Mouse (Mus musculus) MEL (cell line): ENCODE data around the gene Ebi3. TPM values are rescaled to one million over a fixed set of nuclear protein-coding genes. Genes with fewer than 3 reads are reported as not detected.

Experiments used
- DNase-seq: peaks from one replicate; pipeline ENCODE4 v3.0.0; 2011; ENCODE audit warnings: low read depth, low spot score
- H3K27ac ChIP-seq: 2 replicates; pipeline ENCODE4 v1.5.1; 2012; ENCODE audit warnings: low read depth, mild to moderate bottlenecking, control low read depth, low read length, moderate library complexity; ENCODE audit not compliant: control insufficient read depth
- H3K27me3 ChIP-seq, 2 experiments: fragments of 150-350 bp in 1 of 2; sonication (generic) in 1 of 2; 2 replicates each; pipeline ENCODE4 v1.6.1; 2012; ENCODE audit warnings: low read length in 2 of 2, mild to moderate bottlenecking in 2 of 2, improper control_type of control experiment in 1 of 2, moderate library complexity in 1 of 2; ENCODE audit not compliant: insufficient read depth in 2 of 2, control insufficient read depth in 1 of 2
- H3K36me3 ChIP-seq, 2 experiments: 2 replicates each; pipeline ENCODE4 v1.6.1; 2012 to 2014; ENCODE audit warnings: low read length in 2 of 2, improper control_type of control experiment in 1 of 2, inconsistent platforms in 1 of 2, mild to moderate bottlenecking in 1 of 2; ENCODE audit not compliant: insufficient read depth in 2 of 2, control insufficient read depth in 1 of 2
- H3K4me1 ChIP-seq, 2 experiments: fragments of 150-350 bp in 1 of 2; sonication (generic) in 1 of 2; 2 replicates each; pipeline ENCODE4 v1.6.1; 2012; ENCODE audit warnings: low read length in 2 of 2, improper control_type of control experiment in 1 of 2, mild to moderate bottlenecking in 1 of 2; ENCODE audit not compliant: insufficient read depth in 2 of 2, control insufficient read depth in 1 of 2
- H3K4me3 ChIP-seq, 2 experiments: fragments of 150-350 bp in 1 of 2; sonication (generic) in 1 of 2; 2 replicates each; pipeline ENCODE4 v1.5.1; 2012; ENCODE audit warnings: low read depth in 2 of 2, low read length in 2 of 2, mild to moderate bottlenecking in 2 of 2, moderate library complexity in 2 of 2, control low read depth in 1 of 2, improper control_type of control experiment in 1 of 2; ENCODE audit not compliant: control insufficient read depth in 1 of 2, insufficient read depth in 1 of 2
- H3K79me2 ChIP-seq: 2 replicates; pipeline ENCODE4 v1.6.1; 2012; ENCODE audit warnings: mild to moderate bottlenecking, low read length, moderate library complexity; ENCODE audit not compliant: control insufficient read depth, poor library complexity, insufficient read depth
- H3K9ac ChIP-seq: 2 replicates; pipeline ENCODE4 v1.6.1; 2012; ENCODE audit warnings: low read depth, mild to moderate bottlenecking, control low read depth, low read length, moderate library complexity; ENCODE audit not compliant: control insufficient read depth, poor library complexity, severe bottlenecking
- H3K9me3 ChIP-seq: fragments of 150-350 bp; sonication (generic); replicated peaks from 2 replicates; pipeline ENCODE4 v1.6.1; 2012; ENCODE audit warnings: mild to moderate bottlenecking, low read length, improper control_type of control experiment, moderate library complexity; ENCODE audit not compliant: insufficient read depth
- BHLHE40 ChIP-seq: IDR thresholded peaks from 2 replicates; pipeline ENCODE4 v1.6.1; 2012; ENCODE audit warnings: low read depth, mild to moderate bottlenecking, inconsistent platforms, low read length, improper control_type of control experiment, borderline replicate concordance
- CHD1 ChIP-seq: IDR thresholded peaks from 2 replicates; pipeline ENCODE4 v1.6.1; 2012; ENCODE audit warnings: low read depth, mild to moderate bottlenecking, inconsistent platforms, low read length, improper control_type of control experiment
- CHD2 ChIP-seq: IDR thresholded peaks from 2 replicates; pipeline ENCODE4 v1.6.1; 2011; ENCODE audit warnings: low read length, improper control_type of control experiment
- EP300 ChIP-seq, 2 experiments: IDR thresholded peaks; 2 replicates each; pipeline ENCODE4 v1.6.1; 2011; ENCODE audit warnings: improper control_type of control experiment in 2 of 2, low read length in 2 of 2, low read depth in 1 of 2, mild to moderate bottlenecking in 1 of 2
- GABPA ChIP-seq: IDR thresholded peaks from 2 replicates; pipeline ENCODE4 v1.6.1; 2012; ENCODE audit warnings: low read depth, mild to moderate bottlenecking, inconsistent platforms, low read length, improper control_type of control experiment, moderate library complexity
- GATA1 ChIP-seq: IDR thresholded peaks from 2 replicates; pipeline ENCODE4 v1.6.1; 2011; ENCODE audit warnings: low read depth, low read length, improper control_type of control experiment
- HCFC1 ChIP-seq: IDR thresholded peaks from 2 replicates; pipeline ENCODE4 v1.6.1; 2012; ENCODE audit warnings: low read depth, mild to moderate bottlenecking, inconsistent platforms, low read length, improper control_type of control experiment, moderate library complexity
- JUND ChIP-seq: IDR thresholded peaks from 2 replicates; pipeline ENCODE4 v1.6.1; 2011; ENCODE audit warnings: low read depth, mild to moderate bottlenecking, improper control_type of control experiment, low read length
- KAT2A ChIP-seq: conservative IDR thresholded peaks from 2 replicates; pipeline ENCODE4 v1.6.1; 2012; ENCODE audit warnings: low read depth, low read length, improper control_type of control experiment, inconsistent platforms
- MAFK ChIP-seq: IDR thresholded peaks from 2 replicates; pipeline ENCODE4 v1.6.1; 2011; ENCODE audit warnings: low read depth, mild to moderate bottlenecking, low read length, improper control_type of control experiment, borderline replicate concordance
- MAX ChIP-seq: IDR thresholded peaks from 2 replicates; pipeline ENCODE4 v1.6.1; 2011; ENCODE audit warnings: low read length, improper control_type of control experiment
- MAZ ChIP-seq: IDR thresholded peaks from 2 replicates; pipeline ENCODE4 v1.6.1; 2012; ENCODE audit warnings: low read depth, mild to moderate bottlenecking, inconsistent platforms, low read length, improper control_type of control experiment
- MEF2A ChIP-seq: IDR thresholded peaks from 2 replicates; pipeline ENCODE4 v1.6.1; 2014; ENCODE audit warnings: low read depth, mild to moderate bottlenecking, inconsistent platforms, low read length, improper control_type of control experiment; ENCODE audit not compliant: poor library complexity, insufficient replicate concordance, severe bottlenecking; ENCODE audit errors: extremely low read depth
- MXI1 ChIP-seq: IDR thresholded peaks from 2 replicates; pipeline ENCODE4 v1.6.1; 2011; ENCODE audit warnings: mild to moderate bottlenecking, low read depth, low read length, improper control_type of control experiment
- MYB ChIP-seq: IDR thresholded peaks from 2 replicates; pipeline ENCODE4 v1.6.1; 2011; ENCODE audit warnings: mild to moderate bottlenecking, low read depth, low read length, improper control_type of control experiment
- MYC ChIP-seq: IDR thresholded peaks from 2 replicates; pipeline ENCODE4 v1.6.1; 2011; ENCODE audit warnings: low read depth, mild to moderate bottlenecking, low read length, improper control_type of control experiment, moderate library complexity
- POLR2AphosphoS2 ChIP-seq: IDR thresholded peaks from 2 replicates; pipeline ENCODE4 v1.6.1; 2011; ENCODE audit warnings: low read length, improper control_type of control experiment
- RAD21 ChIP-seq: IDR thresholded peaks from 2 replicates; pipeline ENCODE4 v1.6.1; 2011; ENCODE audit warnings: mild to moderate bottlenecking, low read depth, low read length, improper control_type of control experiment
- RCOR1 ChIP-seq: IDR thresholded peaks from 2 replicates; pipeline ENCODE4 v1.6.1; 2012; ENCODE audit warnings: low read depth, mild to moderate bottlenecking, inconsistent platforms, low read length, improper control_type of control experiment
- SIN3A ChIP-seq: IDR thresholded peaks from 2 replicates; pipeline ENCODE4 v1.6.1; 2012; ENCODE audit warnings: low read length, improper control_type of control experiment, inconsistent platforms
- SMC3 ChIP-seq: IDR thresholded peaks from 2 replicates; pipeline ENCODE4 v1.6.1; 2011; ENCODE audit warnings: low read depth, low read length, improper control_type of control experiment
- TAL1 ChIP-seq: IDR thresholded peaks from 2 replicates; pipeline ENCODE4 v1.6.1; 2012; ENCODE audit warnings: mild to moderate bottlenecking, inconsistent platforms, low read length, moderate library complexity, mixed read lengths
- TBP ChIP-seq: IDR thresholded peaks from 2 replicates; pipeline ENCODE4 v1.8.0; 2011; ENCODE audit warnings: low read depth, low read length, improper control_type of control experiment
- USF2 ChIP-seq, 2 experiments: IDR thresholded peaks; 2 replicates each; pipeline ENCODE4 v1.6.1; 2011 to 2012; ENCODE audit warnings: improper control_type of control experiment in 2 of 2, low read length in 2 of 2, borderline replicate concordance in 1 of 2, inconsistent platforms in 1 of 2, low read depth in 1 of 2, mild to moderate bottlenecking in 1 of 2; ENCODE audit not compliant: insufficient read depth in 1 of 2
- ZC3H11A ChIP-seq: IDR thresholded peaks from 2 replicates; pipeline ENCODE4 v1.6.1; 2012; ENCODE audit warnings: low read depth, mild to moderate bottlenecking, inconsistent platforms, low read length, improper control_type of control experiment
- ZKSCAN1 ChIP-seq: IDR thresholded peaks from 2 replicates; pipeline ENCODE4 v1.6.1; 2012; ENCODE audit warnings: low read depth, mild to moderate bottlenecking, inconsistent platforms, low read length, improper control_type of control experiment, moderate library complexity
- ZMIZ1 ChIP-seq: IDR thresholded peaks from 2 replicates; pipeline ENCODE4 v1.6.1; 2012; ENCODE audit warnings: low read depth, mild to moderate bottlenecking, inconsistent platforms, low read length, improper control_type of control experiment, moderate library complexity
- polyA plus RNA-seq, 2 experiments: library from polyadenylated mRNA; stranded (reverse) in 1 of 2; unstranded in 1 of 2; fragments of >175 nt in 1 of 2; fragments of >200 nt in 1 of 2; gene quantifications; 2 replicates each; pipeline versions ENCODE4 v1.2.1 to v1.2.4; 2012; ENCODE audit warnings: low replicate concordance in 2 of 2, low read depth in 1 of 2; ENCODE audit not compliant: insufficient read length in 2 of 2, insufficient read depth in 1 of 2, missing spikeins in 1 of 2
- total RNA-seq: library from RNA; depleted of rRNA; stranded (reverse); fragments of 300-350 nt; gene quantifications from 2 replicates; pipeline ENCODE4 v1.2.3, GENCODE M21; 2012

Ebi3 gene
- total and polyA plus RNA-seq, 3 experiments, result 0.15 to 0.86 TPM; not detected in 1

DNA sequence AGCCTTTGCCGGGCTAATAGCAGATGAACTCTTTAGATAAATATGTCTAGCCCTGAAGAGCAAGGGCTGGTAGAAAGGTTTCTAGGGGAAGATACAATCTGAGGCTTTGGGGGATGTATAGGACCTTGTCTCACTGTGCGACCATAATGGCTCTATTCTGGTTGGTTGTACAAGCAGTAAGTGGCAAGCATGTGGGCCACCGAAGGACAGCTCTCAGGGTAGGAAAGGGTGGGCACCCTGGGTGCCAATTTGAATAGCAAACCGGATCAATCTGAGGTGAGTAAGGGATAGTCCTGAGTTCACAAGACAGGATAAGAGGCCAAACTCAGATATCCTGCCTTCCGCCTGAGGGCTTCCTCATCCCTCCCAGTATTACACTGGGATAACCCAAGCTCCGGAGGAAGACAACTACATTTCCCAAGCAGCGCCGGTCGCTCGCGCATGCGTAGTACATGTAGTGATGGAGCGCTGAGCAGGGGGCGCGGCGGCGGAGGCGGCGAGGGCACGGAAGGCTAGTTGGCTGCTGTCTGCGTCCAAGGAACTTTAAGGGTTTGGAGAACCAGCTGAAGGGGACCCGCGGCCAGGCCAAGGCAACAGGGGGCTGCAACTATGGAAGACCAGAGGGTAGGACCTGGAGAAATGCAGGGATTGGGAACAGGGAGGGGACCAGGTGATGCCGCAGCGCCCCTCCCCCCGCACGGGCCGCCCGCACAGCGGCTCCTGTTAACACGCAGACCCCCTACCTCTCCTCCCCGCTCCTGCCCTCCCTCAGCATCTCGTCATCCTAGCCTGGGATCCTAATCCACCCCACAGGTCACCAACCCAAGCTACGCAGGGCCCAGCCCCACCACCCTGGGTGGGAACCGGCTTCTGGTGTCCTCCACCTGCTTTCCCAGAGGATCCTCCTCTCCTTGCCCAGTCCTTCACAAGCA, 33.9 kb downstream of the Ebi3 start, which contains the start of gene Fsd1:
Fsd1 (plus strand) TSS at position 480 of the 932 bp plus-strand sequence.
- Histone ChIP-seq H3K9me3 (no peaks in the 10 kb centered on the region), H3K9ac (no peak within 1 kb of the TSS), H3K36me3 (no peaks in the 10 kb centered on the region), H3K27ac (no peak within 1 kb of the TSS), H3K79me2 (no peaks in the 10 kb centered on the region), H3K4me3 (no peak within 1 kb of the TSS), H3K4me1 (no peaks in the 10 kb centered on the region), H3K27me3 (peaks cover 0 to 1% of the 10 kb centered on the region in 2 experiments; a peak in 1 of 4 replicates)
- TF ChIP-seq MAFK (no peak), GATA1 (no peak), BHLHE40 (no peak), MAX (no peak), TBP (no peak), ZC3H11A (no peak), ZMIZ1 (no peak), MYC (no peak), GABPA (no peak), HCFC1 (no peak), TAL1 (no peak), RAD21 (no peak), CHD1 (no peak), JUND (no peak)
- DNase-seq, result no peak

DNA sequence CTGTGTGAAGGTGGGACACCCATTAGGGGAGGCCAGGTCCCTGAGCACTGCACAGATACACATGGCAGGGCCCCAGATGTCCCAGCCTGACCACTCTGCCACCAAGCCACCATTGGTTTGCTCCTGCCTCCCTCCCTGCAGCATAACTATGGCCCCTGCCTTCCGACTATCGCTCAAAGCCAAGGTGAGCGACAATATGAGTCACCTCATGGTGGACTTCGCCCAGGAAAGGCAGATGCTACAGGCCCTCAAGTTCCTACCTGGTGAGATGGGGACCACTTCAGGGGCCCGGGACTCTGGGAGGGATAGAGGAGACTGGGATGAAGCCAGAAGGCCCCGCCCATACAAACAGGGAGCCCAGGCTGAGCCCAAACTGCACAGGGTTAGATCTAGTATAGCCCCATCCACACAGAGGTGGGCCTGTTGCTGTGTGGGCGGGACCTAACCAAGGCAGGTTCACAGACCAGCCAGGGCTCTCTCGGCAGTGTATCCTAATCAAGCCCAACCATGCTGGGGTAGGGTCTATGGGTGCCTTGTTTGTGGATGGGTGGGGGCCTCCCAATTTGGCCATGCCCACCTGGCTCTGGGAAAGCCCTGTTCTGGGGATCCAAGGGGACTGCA, 37.9 kb downstream of the Ebi3 start:
- Histone ChIP-seq H3K9me3 (no peaks in the 10 kb centered on the region), H3K79me2 (no peaks in the 10 kb centered on the region), H3K27me3 (peaks cover 2 to 4% of the 10 kb centered on the region in 2 experiments; a peak in 3 of 4 replicates)

More for the DNA sequence above, 37.9 kb downstream of the Ebi3 start:
- H3K4me1 ChIP-seq, result no peaks in the 10 kb centered on the region
- no peaks in the 10 kb centered on the region for H3K36me3 ChIP-seq
- TF ChIP-seq POLR2AphosphoS2 (no peak), MAX (no peak), RAD21 (no peak), BHLHE40 (no peak), SMC3 (no peak), USF2 (IDR thresholded peaks at IDR 0.05; ENCODE audit: borderline replicate concordance in 1 of 2, insufficient read depth in 1 of 2, low read depth in 1 of 2, low read length in 2 of 2) (no peak), MXI1 (no peak), SIN3A (no peak), MYC (no peak), CHD2 (no peak), MAZ (no peak), TAL1 (no peak), ZC3H11A (no peak), MYB (no peak), KAT2A (no peak), RCOR1 (no peak), EP300 (IDR thresholded peaks at IDR 0.05; ENCODE audit: low read depth in 1 of 2, low read length in 2 of 2) (no peak), ZKSCAN1 (no peak), MEF2A (no peak), TBP (no peak)
- no peak for DNase-seq
- H3K27ac ChIP-seq, result no peak overlapping the region
- no peak overlapping the region for H3K9ac ChIP-seq
- no peak overlapping the region for H3K4me3 ChIP-seq
